Mouse (Mus musculus): ENCODE measurements around the gene Klhl12.
"Not testable (repeated sequence)": the region's sequence is repeated elsewhere in the genome, so short reads cannot be mapped to it uniquely, and the experiment has no call there.

Gene Klhl12

GRCm38 (mm10) chr1:134513312-134513860, 58.1 kb downstream of the Klhl12 start:
- peak; percentile 33 to 75 for DNase-seq (ENCODE audit: inconsistent age in 2 of 2, low spot score in 1 of 2)

- peak in 1 of 2 experiments; percentile 37 for DNase-seq (ENCODE audit: inconsistent age in 2 of 2, low spot score in 1 of 2)
Measured at GRCm38 (mm10) chr1:134513876-134514590, 58.7 kb downstream of the Klhl12 start.

GRCm38 (mm10) chr1:134515891-134516290, 60.6 kb downstream of the Klhl12 start:
- no peak for DNase-seq (ENCODE audit: inconsistent age in 2 of 2, low spot score in 1 of 2)

- no peak for DNase-seq (ENCODE audit: inconsistent age in 2 of 2, low spot score in 1 of 2)
Measured at GRCm38 (mm10) chr1:134516491-134517198, 61.3 kb downstream of the Klhl12 start.

GRCm38 (mm10) chr1:134517841-134518240, 62.5 kb downstream of the Klhl12 start:
- DNase-seq (ENCODE audit: inconsistent age in 2 of 2, low spot score in 1 of 2) = not testable (repeated sequence)

GRCm38 (mm10) chr1:134518677-134519076, 63.3 kb downstream of the Klhl12 start:
- peak; percentile 85 to 95 for DNase-seq (ENCODE audit: inconsistent age in 2 of 2, low spot score in 1 of 2)

- not testable (repeated sequence) for DNase-seq (ENCODE audit: inconsistent age in 2 of 2, low spot score in 1 of 2)
Measured at GRCm38 (mm10) chr1:134519201-134519600, 63.9 kb downstream of the Klhl12 start.

- no peak for DNase-seq (ENCODE audit: inconsistent age in 2 of 2, low spot score in 1 of 2)
Measured at GRCm38 (mm10) chr1:134520001-134520721, 64.8 kb downstream of the Klhl12 start.

- DNase-seq (ENCODE audit: inconsistent age in 2 of 2, low spot score in 1 of 2) = no peak
Measured at GRCm38 (mm10) chr1:134521163-134521562, 65.8 kb downstream of the Klhl12 start.

GRCm38 (mm10) chr1:134522325-134522724, 67.0 kb downstream of the Klhl12 start:
- no peak for DNase-seq (ENCODE audit: inconsistent age in 2 of 2, low spot score in 1 of 2)

GRCm38 (mm10) chr1:134524424-134524823, 69.1 kb downstream of the Klhl12 start:
- peak; percentile 28 to 70 for DNase-seq (ENCODE audit: inconsistent age in 2 of 2, low spot score in 1 of 2)

GRCm38 (mm10) chr1:134525015-134525414, 69.7 kb downstream of the Klhl12 start:
- DNase-seq (ENCODE audit: inconsistent age in 2 of 2, low spot score in 1 of 2) = no peak

GRCm38 (mm10) chr1:134526752-134527151, 71.4 kb downstream of the Klhl12 start:
- no peak for DNase-seq (ENCODE audit: inconsistent age in 2 of 2, low spot score in 1 of 2)

- DNase-seq (ENCODE audit: inconsistent age in 2 of 2, low spot score in 1 of 2) = no peak
Measured at GRCm38 (mm10) chr1:134530618-134531017, 75.3 kb downstream of the Klhl12 start.

- DNase-seq (ENCODE audit: inconsistent age in 2 of 2, low spot score in 1 of 2) = not testable (repeated sequence)
Measured at GRCm38 (mm10) chr1:134533710-134534109, 78.4 kb downstream of the Klhl12 start.

- no peak for DNase-seq (ENCODE audit: inconsistent age in 2 of 2, low spot score in 1 of 2)
Measured at GRCm38 (mm10) chr1:134535054-134535453, 79.7 kb downstream of the Klhl12 start.

GRCm38 (mm10) chr1:134535513-134535912, 80.2 kb downstream of the Klhl12 start:
- no peak for DNase-seq (ENCODE audit: inconsistent age in 2 of 2, low spot score in 1 of 2)

GRCm38 (mm10) chr1:134540610-134541009, 85.3 kb downstream of the Klhl12 start:
- no peak for DNase-seq (ENCODE audit: inconsistent age in 2 of 2, low spot score in 1 of 2)
